Mouse (Mus musculus): ENCODE results near the gene Pex26.

Pex26 gene

DNA sequence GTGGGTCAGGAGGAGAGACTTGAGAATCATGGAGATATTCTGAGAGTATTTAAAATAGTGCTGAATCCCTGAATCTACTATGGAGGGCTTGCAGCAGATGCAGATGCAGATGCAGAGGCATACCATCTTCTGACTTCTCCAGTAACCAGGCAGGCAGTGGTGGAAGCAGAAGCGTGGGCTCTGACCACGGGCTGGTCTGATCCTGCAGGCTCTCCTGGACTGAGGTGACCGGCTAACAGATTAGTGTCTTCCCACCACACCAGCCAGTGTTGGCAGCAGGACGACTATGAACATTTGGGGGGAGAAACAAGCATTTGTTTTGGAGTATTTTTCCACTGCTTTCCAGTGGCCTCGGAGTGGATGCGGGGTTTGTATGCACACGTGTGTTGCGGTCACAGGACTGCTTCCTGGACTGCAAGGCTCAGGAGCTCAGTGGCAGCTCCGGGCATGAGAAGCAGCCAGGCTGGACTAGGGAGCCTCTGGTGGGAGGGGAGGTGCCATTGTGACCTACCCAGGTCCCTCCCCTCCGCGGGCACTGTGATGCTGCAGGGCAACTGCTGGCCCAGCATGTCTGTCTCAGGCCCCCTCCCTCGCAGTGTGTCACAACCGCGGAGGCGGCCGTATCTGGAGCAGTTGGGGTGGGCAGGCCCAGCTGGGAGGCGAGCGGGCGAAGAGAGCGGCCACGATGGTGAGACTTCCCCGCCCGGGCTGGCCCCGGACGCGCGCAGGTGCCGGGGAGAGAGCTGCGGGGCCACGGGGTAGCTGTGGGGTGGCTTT is 26.9 kb downstream of the Pex26 start, which contains the start of gene Tuba8:
Gene Tuba8, plus strand, starts transcription at position 548 of the 777 bp plus-strand sequence.
- DNase-seq: peak; percentile 43

DNA sequence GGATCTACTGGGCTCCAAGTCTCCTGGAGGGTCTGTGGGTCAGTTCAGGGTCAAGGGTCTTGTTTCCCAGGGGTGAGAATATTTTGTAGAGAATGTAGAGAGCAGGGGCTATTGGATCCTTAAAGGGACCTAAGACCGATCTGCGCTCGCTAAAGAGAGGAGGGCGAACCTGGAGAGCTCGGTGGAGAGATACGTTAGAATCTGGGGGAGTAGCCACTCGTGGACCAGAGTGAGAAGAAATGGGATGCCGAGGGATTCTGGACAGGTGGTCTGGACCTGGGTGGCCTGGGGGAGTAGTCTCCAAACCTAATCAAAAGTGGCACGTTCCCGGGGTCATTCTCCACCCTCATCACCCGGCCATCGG is 27.4 kb downstream of the Pex26 start:
- DNase-seq: no peak

DNA sequence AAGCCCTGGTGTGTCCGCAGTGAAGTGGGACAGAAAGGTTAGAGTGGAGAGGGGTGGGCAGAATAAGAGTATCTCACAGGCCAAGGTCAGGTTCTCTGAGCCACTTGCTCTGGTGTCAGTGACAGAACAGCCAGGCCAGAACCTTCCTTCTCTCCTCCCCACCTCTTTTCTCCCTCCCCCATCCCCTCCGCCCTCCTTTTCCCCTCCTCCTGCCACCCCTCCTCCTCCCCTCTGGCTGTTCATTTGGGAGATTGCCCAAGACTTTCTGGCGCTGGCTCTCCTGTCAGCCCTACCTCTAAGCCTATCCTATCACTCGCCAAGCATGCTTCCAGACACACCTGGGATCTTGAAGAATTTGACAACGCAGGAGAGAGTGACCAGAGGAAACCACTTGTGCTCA is 28.3 kb downstream of the Pex26 start:
- DNase-seq: no peak

DNA sequence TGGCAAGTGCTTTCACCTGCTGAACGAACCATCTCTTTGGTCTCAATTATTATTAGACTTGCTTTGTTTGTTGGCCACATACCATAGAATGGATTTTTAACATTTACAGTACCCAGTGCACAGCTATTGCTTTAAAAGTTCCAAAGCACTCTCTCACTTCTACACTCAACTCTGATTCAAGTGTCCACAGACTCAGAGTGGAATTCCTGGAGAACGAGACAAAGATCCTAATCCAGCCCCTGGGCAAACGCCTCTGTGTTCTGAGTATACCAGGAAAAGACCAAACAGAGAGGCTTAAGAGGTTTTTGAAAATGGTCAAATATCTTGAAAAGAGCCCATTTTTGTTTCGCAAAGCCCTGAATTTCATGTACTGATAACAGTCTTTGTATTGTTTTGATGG is 29.5 kb downstream of the Pex26 start:
- DNase-seq: no peak

DNA sequence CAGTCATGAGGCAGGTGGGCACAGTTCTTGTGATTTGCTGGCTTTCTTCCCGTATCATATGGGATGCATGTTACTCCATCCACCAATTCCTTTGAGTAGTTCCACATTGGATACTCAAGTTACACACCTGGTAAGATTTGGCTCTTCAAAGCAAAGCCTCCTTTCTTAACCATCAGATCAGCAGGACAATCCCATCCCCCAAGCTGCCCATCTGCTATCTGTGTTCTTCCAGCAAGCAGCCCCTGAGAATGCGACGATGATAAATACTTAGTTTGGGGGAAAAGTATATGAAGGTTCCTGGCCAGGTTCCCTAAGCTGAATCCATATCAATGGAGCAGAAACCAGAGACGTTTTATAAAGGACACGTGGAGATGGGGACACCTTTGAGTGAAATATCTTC is 30.8 kb downstream of the Pex26 start:
- no peak for DNase-seq

DNA sequence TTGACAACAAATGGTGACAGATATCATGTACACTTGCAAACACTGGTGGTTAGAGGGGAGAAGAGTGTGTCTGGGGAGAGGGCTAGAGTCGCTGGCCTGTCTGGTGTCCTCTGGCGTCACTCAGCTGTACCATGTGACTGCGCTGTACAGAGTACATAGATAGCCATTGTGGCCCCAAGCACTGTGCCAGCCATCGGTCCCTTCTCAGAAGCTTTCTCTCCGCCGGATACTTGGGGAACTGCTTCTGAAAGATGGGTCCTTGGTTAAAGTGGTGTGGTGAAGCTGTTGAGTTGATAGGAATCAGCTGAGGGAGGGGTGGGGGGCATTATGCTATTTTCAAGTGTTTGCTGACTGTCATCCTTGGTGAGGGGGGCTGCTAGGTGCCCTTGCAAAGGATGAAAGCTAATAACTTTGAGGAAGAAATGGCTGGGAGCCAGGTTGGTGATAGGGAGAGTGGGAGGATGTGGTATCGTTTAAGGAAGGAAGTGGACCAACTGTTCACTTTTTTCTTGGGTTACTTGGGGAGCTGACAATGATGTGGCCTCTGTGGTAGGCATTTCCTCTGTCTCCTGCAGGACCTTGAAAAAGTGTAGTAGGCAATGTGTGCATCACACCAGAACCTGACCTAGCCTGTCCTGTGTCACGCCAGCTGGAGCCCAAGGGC is 31.3 kb downstream of the Pex26 start:
- DNase-seq: no peak

DNA sequence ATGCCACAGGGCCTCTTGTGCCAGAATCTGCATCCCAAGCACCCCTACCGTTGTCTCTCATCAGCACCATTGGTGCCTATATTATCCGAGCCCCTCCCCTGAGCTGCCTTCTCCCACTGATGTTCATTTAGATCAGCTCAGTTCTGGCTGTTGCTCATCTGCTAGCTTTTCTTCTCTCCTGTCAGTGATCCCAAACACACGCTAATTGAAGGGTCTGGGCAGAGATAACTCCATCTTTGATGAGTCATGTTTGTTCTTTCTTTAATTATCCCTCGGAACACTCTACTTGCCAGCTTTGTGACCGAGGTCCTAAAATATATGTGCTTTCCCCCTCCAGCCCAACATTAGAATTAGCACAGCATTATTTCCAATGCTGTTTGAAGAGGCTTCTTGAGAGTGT is 31.9 kb downstream of the Pex26 start:
- no peak for DNase-seq

DNA sequence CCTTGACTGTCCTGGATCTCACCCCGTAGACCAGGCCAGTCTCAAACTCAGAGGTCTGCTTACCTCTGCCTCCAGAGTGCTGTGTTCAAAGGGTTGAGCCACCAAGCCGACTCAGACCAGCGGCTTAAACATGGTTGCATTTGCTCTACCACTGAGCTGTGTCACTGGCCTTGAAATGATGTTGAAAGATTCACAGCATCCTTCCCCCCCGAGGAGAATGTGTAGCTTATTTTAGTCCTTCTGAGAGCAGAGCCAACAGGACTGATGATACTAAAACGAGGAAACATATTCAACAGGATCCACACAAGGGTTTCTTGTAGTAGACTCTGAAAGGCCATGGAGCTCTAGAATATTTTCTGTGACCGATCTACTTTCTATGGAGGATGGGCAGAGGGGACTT is 32.4 kb downstream of the Pex26 start:
- DNase-seq: no peak

DNA sequence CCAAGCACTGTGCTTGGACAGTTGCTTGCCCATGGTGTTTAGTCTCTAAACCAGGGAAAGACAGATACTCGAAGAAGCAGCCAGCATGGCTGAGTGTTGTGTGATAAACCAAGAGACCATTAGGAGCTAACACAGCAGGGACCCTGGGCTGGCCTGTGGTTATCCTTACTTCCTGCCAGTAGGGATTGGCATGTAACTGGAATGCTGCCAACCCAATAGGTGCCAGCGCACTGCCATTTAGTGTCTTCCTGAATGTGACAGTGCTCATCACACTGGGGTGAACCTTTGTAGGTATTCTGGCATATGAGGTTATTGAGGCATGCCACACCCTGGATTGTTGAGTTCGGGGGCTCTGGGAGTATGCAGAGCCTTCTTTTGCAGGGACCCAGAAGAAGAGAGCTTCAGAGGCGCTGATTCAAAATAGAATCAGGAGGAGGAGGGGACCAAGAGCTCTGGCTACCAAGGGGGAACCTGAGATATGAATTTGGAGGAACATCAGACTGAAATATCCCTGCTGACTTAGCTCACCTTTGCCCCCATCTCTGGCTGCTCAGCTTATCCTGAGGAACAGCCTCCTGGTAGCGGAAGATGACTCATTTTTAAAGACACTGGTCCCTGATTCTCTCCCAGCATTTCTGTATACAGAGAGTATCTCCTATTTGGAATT is 33.3 kb downstream of the Pex26 start:
- DNase-seq: no peak

DNA sequence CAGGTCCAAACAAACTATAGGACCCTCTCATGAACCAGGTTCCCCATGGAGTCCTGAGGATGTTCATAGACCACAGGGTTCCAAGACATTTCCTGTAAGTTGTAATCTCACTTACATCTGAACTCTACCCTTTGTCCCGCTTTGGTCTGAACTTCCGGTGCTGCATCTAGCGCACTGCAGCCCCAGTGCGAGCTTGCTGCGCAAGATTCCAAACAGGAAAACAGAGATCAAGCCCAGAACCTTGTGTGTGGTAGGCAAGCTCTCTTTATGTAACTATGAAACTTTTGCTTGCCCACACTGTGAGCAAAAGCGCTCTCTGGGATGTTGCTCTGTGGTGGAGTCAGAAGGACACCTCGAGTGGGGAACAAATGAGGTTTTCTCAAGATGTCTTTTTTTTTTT is 34.5 kb downstream of the Pex26 start:
- DNase-seq: no peak

DNA sequence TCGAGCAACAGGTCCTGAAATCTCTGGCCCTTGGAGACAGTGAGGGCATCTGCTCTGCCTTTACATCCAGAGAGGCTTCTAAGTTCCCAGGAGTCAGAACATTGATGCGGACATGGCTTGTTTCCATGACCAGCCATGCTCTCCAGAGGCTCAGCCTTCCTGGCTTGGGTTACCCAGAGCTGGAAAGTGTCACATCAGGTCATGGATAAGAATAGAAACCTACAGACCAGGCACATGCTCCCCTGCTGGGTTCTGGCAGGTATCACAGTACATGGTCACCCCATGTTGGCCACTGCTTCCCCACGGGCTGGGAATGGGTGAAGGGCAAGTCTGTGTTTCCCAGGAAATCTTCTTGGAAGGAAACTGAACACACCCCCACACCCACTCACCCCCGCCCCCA is 35.9 kb downstream of the Pex26 start:
- DNase-seq: no peak

DNA sequence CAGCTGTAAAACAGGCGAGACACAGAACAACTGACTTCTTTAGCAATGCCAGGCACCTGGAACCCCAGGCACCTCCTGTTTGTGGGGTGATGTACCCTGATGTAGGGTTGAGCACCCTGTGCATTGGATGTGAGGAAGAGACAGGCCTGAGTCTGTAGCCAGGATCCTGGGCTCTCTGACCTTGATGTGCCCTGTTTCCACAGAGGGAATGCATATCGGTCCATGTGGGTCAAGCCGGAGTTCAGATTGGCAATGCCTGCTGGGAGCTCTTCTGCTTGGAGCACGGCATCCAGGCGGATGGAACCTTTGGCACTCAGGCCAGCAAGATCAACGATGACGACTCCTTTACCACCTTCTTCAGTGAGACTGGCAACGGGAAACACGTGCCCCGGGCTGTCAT is 36.7 kb downstream of the Pex26 start:
- no peak for DNase-seq

DNA sequence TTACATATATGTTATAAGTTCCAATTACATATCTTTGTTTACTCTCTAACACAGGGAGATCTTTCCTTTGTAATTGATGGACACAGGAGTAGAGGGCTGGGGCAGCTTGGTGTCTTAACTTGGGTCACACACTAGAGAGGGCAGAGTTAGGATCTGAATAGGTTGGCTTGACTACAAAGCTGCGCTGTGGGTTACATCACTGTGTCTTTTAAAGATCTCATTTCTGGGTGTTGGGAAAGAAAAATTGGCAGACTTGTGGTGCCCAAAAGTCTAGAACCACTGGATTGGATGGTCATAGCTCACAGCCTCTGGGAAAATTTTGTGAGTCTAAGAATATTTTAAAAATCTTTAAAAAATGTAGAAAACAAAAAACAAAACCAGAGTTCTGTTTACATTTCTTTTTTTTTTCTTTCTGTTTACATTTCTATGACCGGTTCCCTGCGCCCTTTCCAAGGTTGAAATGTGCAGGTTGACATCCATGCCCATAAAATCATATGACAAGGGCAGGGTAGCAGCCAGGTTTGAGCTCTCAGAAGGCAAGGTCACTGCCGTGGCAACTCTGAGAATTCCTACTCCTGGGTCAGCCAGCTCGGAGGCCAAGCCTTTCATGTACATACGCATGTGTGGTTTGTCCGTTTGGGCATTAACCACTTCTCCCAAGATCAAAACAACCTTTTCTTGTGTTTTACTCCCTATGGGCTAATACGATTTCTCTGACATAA is 38.6 kb downstream of the Pex26 start:
- DNase-seq: no peak

DNA sequence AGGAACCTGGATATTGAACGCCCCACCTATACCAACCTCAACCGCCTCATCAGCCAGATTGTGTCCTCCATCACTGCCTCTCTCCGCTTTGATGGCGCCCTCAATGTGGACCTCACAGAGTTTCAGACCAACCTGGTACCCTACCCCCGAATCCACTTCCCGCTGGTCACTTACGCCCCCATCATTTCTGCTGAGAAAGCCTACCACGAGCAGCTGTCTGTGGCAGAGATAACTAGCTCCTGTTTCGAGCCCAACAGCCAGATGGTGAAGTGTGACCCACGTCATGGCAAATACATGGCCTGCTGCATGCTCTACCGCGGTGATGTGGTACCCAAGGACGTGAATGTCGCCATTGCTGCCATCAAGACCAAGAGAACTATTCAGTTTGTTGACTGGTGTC is 39.5 kb downstream of the Pex26 start:
- no peak for DNase-seq

DNA sequence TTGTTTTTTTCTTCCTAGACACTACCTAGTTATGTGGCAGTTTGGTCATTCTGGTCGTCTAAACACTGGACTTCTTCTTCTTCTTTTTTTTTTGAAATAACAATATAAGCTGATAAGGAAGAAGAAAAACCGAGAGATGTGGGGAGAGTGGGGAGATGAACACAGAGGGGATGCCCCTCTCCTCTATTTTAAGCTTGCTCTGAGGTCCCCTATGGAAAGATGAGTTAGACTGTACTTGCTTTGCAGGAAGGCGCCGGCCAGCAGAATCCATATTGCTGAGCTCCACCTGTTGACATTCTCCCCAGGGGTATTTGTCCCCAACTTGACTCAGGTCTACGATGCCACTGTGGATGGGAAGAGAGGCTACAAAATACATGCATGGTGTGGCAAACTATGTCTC is 40.6 kb downstream of the Pex26 start:
- DNase-seq: no peak

DNA sequence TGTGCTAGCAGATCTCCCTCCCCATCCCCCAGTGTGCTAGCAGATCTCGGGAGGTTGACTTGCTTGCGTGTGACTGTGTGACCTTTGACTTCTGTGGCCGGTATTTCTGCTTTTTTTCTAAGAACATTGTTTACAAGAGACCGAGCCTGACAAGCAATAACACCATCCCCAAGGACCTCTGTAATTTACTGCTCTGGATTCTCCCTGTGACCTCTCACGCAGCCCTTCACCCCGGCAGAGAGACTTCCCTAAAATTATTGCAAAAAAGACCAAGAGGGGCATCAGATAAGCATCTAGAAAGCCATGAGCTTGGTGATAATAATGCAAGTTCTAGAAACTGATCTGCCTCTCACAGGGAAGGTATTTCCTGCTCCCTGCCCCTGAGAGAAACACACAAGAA is 41.5 kb downstream of the Pex26 start:
- DNase-seq: no peak

DNA sequence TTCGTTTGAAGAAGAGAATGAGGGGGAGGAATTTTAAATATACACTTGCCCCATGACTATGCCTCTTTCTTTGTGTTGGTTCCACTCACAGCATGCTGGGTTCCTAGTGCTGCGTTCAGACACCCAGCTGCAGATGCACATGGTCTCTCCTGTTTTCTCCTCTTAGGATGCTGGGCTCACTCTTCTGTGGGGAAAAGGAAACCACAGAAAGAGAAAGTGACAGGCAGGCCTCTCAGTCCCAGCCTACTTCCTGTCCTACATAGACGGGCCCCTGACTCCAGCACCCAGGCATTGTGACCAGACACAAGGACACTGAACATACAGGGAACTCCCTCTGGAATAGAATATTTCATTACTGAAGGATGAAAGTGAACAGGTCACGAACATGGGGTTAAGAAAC is 42.6 kb downstream of the Pex26 start:
- no peak for DNase-seq

DNA sequence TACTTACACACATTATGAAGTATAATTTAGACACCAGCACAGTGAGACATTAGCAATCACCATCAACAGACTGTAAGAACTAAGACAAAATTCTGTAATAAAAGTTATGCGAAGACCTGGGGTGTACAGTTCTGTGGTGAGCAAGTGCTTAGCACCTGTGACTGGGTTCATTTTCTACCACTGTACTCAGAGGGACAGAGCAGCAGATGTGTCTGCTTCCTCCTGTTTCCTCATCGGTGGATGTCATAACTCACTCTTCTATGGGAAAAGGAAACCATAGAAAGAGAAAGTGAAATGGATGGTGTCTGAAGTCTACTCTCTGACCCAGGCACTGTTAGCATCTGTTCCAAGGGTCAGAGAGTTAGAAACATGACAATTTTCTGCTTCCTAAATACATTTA is 43.3 kb downstream of the Pex26 start:
- DNase-seq: no peak

DNA sequence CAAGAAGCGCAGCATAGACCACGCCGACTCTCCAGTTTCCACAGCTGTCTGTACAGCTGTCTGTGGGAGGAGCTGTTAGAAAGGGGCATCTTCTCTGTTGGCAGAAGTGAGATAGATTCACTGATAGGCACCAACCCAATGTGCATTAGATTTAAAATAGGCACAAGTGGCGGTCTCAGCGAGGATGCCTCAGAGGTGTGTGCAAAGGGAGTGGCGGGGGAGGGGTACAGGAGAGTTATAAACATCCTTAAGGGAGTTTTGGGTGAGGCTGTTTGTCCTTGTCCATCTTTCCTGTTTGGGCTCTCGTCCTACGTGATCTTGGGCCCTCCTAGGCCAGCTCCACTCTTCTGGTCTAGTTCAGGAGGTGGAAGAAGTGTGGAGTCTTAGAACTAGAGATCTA is 45.0 kb downstream of the Pex26 start:
- no peak for DNase-seq

DNA sequence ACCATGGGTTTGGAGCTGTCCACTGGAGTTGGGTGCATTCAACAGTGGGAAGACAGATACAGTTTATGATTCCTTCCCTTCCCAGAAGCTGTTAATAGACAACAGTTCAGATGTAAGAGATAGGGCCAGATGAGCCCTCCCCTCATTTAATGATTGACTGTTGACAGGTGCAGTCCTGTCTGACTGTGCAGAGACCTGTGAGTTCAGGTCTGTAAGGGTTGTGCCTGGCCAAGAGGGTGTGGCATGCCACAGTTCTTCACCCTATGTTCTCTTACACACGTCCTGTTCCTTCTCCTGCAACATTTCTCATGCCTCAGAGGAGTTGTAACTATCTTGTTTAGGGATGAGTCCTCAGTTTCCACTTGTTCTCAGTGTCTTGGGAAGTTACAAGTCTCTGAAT is 49.2 kb downstream of the Pex26 start:
- no peak for DNase-seq

DNA sequence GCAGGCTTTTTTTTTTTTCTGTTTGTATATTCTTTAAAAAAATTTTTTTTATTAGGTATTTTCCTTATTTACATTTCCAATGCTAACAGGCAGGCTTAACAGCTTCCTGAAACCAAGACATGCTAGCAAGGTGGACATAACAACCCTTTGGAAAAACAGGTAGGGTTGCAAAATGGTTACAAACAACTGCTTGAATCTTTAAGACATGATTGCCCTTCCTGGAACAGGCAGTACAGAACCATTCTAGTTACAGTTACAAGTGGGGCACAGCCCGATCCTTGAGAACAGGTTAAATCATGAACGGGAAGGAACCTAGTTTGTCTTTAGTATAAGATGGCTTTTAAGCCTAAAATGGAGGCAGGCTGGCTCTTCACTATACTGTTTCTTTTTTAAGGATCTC is 52.9 kb downstream of the Pex26 start:
- DNase-seq: no peak

DNA sequence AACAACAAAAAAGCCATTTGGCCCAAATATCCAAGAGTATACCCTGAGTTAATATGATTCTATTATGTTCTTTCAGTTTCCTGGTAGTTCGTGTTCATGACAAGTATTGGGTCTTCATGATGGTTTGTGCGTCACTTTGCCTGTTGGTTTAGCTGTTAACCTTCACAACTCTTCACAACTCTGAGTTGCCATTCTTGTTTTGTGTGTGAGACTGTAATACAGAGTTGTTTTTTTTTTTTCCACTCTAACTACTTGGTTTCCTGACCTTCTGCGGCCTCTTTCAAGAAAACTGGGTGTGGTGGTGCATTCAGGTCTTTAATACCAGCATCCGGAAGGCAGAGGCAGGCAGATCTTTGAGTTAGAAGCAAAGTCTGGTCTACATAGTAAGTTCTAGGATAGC is 54.7 kb downstream of the Pex26 start:
- DNase-seq: no peak

DNA sequence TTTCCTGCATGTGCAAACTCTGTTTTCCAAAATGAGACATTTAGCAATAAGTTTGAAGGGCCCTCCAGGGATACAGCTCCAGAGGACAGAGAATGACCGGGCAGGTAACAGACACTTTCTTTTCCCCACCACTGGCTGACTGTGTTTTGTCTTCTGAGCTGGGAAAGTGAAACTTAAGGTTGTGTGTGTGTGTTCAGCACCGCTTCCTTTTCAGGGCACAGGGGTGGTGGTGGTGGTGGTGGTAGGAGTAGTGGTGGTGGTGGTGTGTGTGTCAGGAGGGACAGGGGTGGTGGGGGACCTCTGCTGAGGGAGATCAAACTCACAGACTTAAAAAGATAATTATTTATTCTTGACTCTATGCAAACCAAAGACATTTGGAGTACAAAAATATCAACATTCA is 58.3 kb downstream of the Pex26 start:
- DNase-seq: no peak

DNA sequence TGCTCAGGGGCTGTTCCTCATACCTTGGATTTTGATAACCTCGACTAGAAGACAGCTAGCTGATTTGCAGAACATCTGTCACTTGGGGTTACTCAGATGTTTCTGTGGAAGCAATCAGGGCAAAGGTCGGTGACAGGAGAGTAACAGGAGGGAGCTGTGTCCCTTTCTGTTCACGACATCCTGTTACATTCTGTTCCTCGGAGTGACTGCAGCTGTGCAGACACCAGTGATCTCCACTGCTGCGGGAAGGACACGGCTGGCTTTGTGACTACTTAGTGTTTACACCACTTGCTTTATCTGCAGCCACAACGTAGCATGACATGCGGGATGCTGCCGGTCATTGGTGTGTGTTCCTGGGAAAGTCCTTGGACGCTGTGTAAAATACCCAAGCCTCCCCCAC is 59.7 kb downstream of the Pex26 start:
- no peak for DNase-seq

Data from right cerebral cortex, postnatal 4 days (tissue).